8 mouse cellular contexts compared by ENCODE assay signal in the genomic region with DNA sequence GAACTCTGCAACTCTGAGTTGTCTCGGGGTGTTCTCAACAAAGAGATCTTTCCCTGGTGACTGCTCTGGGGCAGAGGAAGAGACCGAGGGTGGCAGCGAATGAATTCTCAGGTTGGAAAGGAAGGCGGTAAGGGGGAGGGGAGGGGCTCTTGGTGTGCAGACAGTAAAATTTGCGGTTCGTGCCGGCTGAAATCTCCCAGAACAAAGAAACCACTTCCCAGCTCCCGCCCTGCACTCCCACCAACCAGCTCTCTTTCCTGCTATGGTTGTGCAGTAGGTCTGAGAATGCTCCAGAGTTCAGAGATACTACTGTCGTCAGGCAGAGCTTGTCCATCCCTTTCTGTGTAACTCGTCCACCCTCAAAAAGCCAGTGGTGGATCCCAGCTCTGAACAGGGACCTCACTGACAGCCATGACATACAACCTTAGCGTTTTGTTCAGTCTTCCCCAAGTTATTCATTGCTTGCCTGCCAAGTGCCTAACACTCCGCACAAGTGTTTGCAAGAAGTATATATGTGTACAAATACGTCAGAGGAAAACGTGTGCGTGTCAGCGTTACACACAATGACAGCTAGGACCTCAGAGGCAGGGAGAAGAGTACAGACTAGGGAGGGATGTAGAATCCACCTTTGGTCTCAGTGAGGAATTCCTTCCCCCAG.
A peak's percentile ranks its signal among the peaks of the same experiment; 100 is the strongest.
DNase-seq lines count a peak whose midpoint lies in the region; ATAC-seq and TF ChIP-seq lines count a peak whose summit lies in the region.

No protein-coding gene starts in this region.

- peak overlapping the region; percentile 98 for H3K27ac ChIP-seq in gastrocnemius, adult 2 months
- H3K27ac ChIP-seq in embryonic facial prominence, embryonic 15.5 days (replicated peaks), result peak overlapping the region; percentile 99
- peak overlapping the region; percentile 99 for H3K27ac ChIP-seq in limb, embryonic 13.5 days
- peak overlapping the region; percentile 38; the same call in 1 of the 2 replicates for H3K27ac ChIP-seq in olfactory bulb, adult 2 months (ENCODE audit: insufficient read depth, low read depth, low read length)

- no peaks in the 10 kb centered on the region for H3K9me3 ChIP-seq in embryonic facial prominence, embryonic 15.5 days (replicated peaks)
- H3K9me3 ChIP-seq in limb, embryonic 13.5 days, result no peaks in the 10 kb centered on the region

- H3K9ac ChIP-seq in embryonic facial prominence, embryonic 15.5 days, result peak overlapping the region; percentile 41
- peak overlapping the region; percentile 71 for H3K9ac ChIP-seq in limb, embryonic 13.5 days

- ATAC-seq in embryonic facial prominence, embryonic 15.5 days (ENCODE audit: insufficient number of reproducible peaks, low FRiP score, low TSS enrichment, low read depth), result peak; percentile 58
- peak; percentile 51 for ATAC-seq in limb, embryonic 13.5 days (ENCODE audit: low FRiP score, low read depth)

- intact Hi-C loops in gastrocnemius, adult 2 months (cut with DNase I), result loop anchor here (1.0 to 5.0 kb wide), 5 partner anchors 74 to 723 kb away; no protein-coding TSS in a partner anchor

- 6% methylated on average over 16 of the region's 16 CpGs for WGBS in embryonic facial prominence, embryonic 15.5 days
- WGBS in limb, embryonic 13.5 days, result 14% methylated on average over 16 of the region's 16 CpGs
- 8% methylated on average over 16 of the region's 16 CpGs for WGBS in olfactory bulb, adult 2 months

- peak overlapping the region; percentile 64 for H3K4me2 ChIP-seq in embryonic facial prominence, embryonic 15.5 days (replicated peaks)
- peak overlapping the region; percentile 72 for H3K4me2 ChIP-seq in limb, embryonic 13.5 days (replicated peaks)

- H3K4me1 ChIP-seq in embryonic facial prominence, embryonic 15.5 days, result peaks cover 33% of the 10 kb centered on the region
- H3K4me1 ChIP-seq in limb, embryonic 13.5 days, result peaks cover 46% of the 10 kb centered on the region
- H3K4me1 ChIP-seq in olfactory bulb, adult 2 months (ENCODE audit: control insufficient read depth, insufficient read depth, low read length), result peaks cover 12% of the 10 kb centered on the region

- DNase-seq in gastrocnemius, adult 2 months, result no peak
- no peak for DNase-seq in gastrocnemius, postnatal 10 days
- peak; percentile 83 for DNase-seq in 3T3-L1 (ENCODE audit: low read depth, low spot score)
- no peak for DNase-seq in urinary bladder, adult 2 months (ENCODE audit: low spot score)
- DNase-seq in urinary bladder, postnatal 25 days (ENCODE audit: low spot score), result no peak

- no peaks in the 10 kb centered on the region for H3K36me3 ChIP-seq in embryonic facial prominence, embryonic 15.5 days
- H3K36me3 ChIP-seq in limb, embryonic 13.5 days, result no peaks in the 10 kb centered on the region

- no peak for TF ChIP-seq POLR2A in olfactory bulb, adult 2 months (IDR thresholded peaks at IDR 0.05; ENCODE audit: insufficient read depth, low read depth, low read length)

- TF ChIP-seq CTCF in gastrocnemius, adult 2 months (IDR thresholded peaks at IDR 0.05), result no peak
- TF ChIP-seq CTCF in olfactory bulb, adult 2 months (IDR thresholded peaks at IDR 0.05; ENCODE audit: insufficient read depth, low read depth, low read length), result no peak

- peak overlapping the region; percentile 76 for H3K4me3 ChIP-seq in gastrocnemius, adult 2 months
- H3K4me3 ChIP-seq in embryonic facial prominence, embryonic 15.5 days (replicated peaks), result peak overlapping the region; percentile 45
- H3K4me3 ChIP-seq in limb, embryonic 13.5 days, result peak overlapping the region; percentile 50
- peak overlapping the region; percentile 42 for H3K4me3 ChIP-seq in olfactory bulb, adult 2 months (ENCODE audit: insufficient read depth, low read depth, low read length)

- no peaks in the 10 kb centered on the region for H3K27me3 ChIP-seq in embryonic facial prominence, embryonic 15.5 days
- no peaks in the 10 kb centered on the region for H3K27me3 ChIP-seq in limb, embryonic 13.5 days

Comparison
In these comparisons a context has a peak if more than half of its experiments do, and no peak if none do; other contexts are left out.
1. H3K27ac ChIP-seq: peak in every context shown above with its lines; median percentile 99 in embryonic facial prominence, embryonic 15.5 days; 99 in limb, embryonic 13.5 days; 98 in gastrocnemius, adult 2 months; 38 in olfactory bulb, adult 2 months.